Mouse (Mus musculus): ENCODE results near the gene Bcl11a.

GRCm38 (mm10) chr11:24159656-24160055 is 81.8 kb downstream of the Bcl11a start:
- no peak for TF ChIP-seq CTCF (IDR thresholded peaks at IDR 0.05)
- TF ChIP-seq EP300 (IDR thresholded peaks at IDR 0.05), result no peak
